Mouse (Mus musculus): ENCODE data around the gene Gm10118. TPM values are rescaled to one million over a fixed set of nuclear protein-coding genes. Genes with fewer than 3 reads are reported as not detected.

Gm10118 gene
- not detected for polyA plus RNA-seq (2015; fragmentation: Illumina TruSeq; extraction: RNeasy Lipid Tissue Mini Kit (QIAGEN cat#74804); ENCODE audit: insufficient read depth, low replicate concordance)

DNA sequence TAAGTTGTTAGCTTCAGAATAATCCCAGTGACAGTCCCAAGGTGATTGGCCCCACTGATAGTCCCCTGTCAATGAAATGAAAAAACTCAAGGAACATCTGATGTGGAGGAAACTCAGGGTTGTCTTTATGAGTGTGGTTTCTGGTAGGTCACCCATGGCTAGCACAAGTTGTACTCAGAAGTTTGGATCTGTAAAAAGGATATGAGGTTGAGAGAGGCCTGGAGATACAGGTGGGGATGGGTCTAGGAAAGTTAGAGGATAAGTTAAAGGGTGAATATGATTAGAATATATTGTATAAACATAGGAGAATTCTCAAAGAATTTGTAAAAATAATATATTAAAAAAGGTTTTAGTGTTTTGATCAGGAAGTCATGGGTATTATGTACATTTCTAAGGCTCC is at the start of gene Gm10118:
TSS of gene Gm10118 (minus strand) at position 101 of the 400 bp plus-strand sequence.

Other genes starting within 250 kb of the Gm10118 start
- gene Lrrtm3, start 162.8 kb upstream of the Gm10118 start, polyA plus RNA-seq (2015; fragmentation: Illumina TruSeq; extraction: RNeasy Lipid Tissue Mini Kit (QIAGEN cat#74804); ENCODE audit: insufficient read depth, low replicate concordance) = not detected